Mouse (Mus musculus): ENCODE measurements at regions not wholly inside any gene's neighbourhood (a gene's known extent, or its start where the extent isn't known, plus 50 kb on each side); places are given as distances from the start of the nearest gene placed in this dataset.

- Histone ChIP-seq H3K4me3 (ENCODE audit: low read depth, low read length) (no peak overlapping the region), H3K27ac (ENCODE audit: low read depth, low read length) (no peak overlapping the region), H3K9me3 (ENCODE audit: low read length) (no peaks in the 10 kb centered on the region), H3K9ac (replicated peaks; ENCODE audit: low read length, poor library complexity, severe bottlenecking) (no peak overlapping the region), H3K4me1 (ENCODE audit: insufficient read depth, low read length) (no peaks in the 10 kb centered on the region), H3K27me3 (ENCODE audit: insufficient read depth, low read length) (no peaks in the 10 kb centered on the region), H3K36me3 (ENCODE audit: insufficient read depth, low read length) (no peaks in the 10 kb centered on the region), H3K4me2 (ENCODE audit: low read depth, low read length, poor library complexity, severe bottlenecking) (no peak overlapping the region)
- TF ChIP-seq CTCF (IDR thresholded peaks at IDR 0.05) = no peak
- DNase-seq (ENCODE audit: low spot score) (no peak), ATAC-seq (ENCODE audit: low FRiP score) (no peak)
These were observed 112.2 kb downstream of the Ipo8 start for GRCm38 (mm10) chr6:148719062-148719461.

DNA sequence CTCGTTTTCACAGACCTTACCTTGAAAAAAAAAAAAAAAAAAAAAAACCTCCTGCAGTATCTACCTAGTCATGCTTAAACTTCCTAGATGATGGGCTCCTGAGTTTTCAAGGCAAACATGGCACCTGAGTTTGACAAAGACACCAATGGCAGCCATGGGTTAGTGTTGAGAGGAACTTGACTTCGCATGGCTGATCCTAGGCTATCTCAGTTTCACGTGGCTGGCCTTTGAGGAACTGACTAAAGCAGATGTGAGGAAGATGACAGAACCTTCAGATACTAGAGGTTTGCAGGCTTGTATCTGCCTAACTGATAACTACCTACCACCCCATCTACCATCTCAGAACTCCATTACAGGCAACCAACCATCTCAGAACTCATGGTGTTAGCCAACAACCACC, 120.9 kb downstream of the Ipo8 start:
- H3K36me3 ChIP-seq (ENCODE audit: insufficient read depth, low read length) = no peaks in the 10 kb centered on the region
- DNase-seq (ENCODE audit: low spot score) (no peak), ATAC-seq (ENCODE audit: low FRiP score) (no peak)
- no peaks in the 10 kb centered on the region for H3K27me3 ChIP-seq (ENCODE audit: insufficient read depth, low read length)
- 87% methylated on average over 3 of the region's 3 CpGs for WGBS
- H3K4me3 ChIP-seq (ENCODE audit: low read depth, low read length) = no peak overlapping the region
- TF ChIP-seq CTCF (IDR thresholded peaks at IDR 0.05) = no peak
- H3K27ac ChIP-seq (ENCODE audit: low read depth, low read length) = no peak overlapping the region
- H3K4me1 ChIP-seq (ENCODE audit: insufficient read depth, low read length) = no peaks in the 10 kb centered on the region
- H3K4me2 ChIP-seq (ENCODE audit: low read depth, low read length, poor library complexity, severe bottlenecking) = no peak overlapping the region
- no peaks in the 10 kb centered on the region for H3K9me3 ChIP-seq (ENCODE audit: low read length)
- H3K9ac ChIP-seq (replicated peaks; ENCODE audit: low read length, poor library complexity, severe bottlenecking) = no peak overlapping the region

DNA sequence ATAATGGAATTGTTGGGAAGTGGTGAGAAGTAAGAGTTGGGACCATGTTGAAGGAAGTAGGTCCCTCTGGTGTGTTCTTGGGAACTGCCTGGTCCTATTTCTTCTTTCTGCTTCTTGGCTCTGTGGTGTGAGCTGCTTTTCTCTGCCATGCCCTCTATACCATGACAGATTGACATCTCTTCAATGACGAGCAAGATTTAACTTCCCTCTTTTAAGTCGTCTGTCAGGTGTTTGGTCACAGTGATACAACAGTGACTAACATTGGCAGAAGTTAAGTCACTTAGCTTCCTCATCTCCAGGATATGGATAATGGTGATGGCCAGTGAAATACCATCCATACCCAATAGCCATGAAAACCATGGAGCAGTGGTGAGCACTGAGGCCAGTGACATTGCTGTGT, 122.9 kb downstream of the Ipo8 start:
- no peaks in the 10 kb centered on the region for H3K9me3 ChIP-seq (ENCODE audit: low read length)
- WGBS = 78% methylated on average over 2 of the region's 2 CpGs
- no peaks in the 10 kb centered on the region for H3K27me3 ChIP-seq (ENCODE audit: insufficient read depth, low read length)
- no peak for TF ChIP-seq CTCF (IDR thresholded peaks at IDR 0.05)
- DNase-seq (ENCODE audit: low spot score) (no peak), ATAC-seq (ENCODE audit: low FRiP score) (no peak)
- H3K36me3 ChIP-seq (ENCODE audit: insufficient read depth, low read length) = no peaks in the 10 kb centered on the region
- H3K9ac ChIP-seq (replicated peaks; ENCODE audit: low read length, poor library complexity, severe bottlenecking) = no peak overlapping the region
- no peak overlapping the region for H3K27ac ChIP-seq (ENCODE audit: low read depth, low read length)
- H3K4me3 ChIP-seq (ENCODE audit: low read depth, low read length) = no peak overlapping the region
- H3K4me1 ChIP-seq (ENCODE audit: insufficient read depth, low read length) = no peaks in the 10 kb centered on the region
- H3K4me2 ChIP-seq (ENCODE audit: low read depth, low read length, poor library complexity, severe bottlenecking) = no peak overlapping the region

- peak; percentile 56 for TF ChIP-seq CTCF (IDR thresholded peaks at IDR 0.05)
- DNase-seq (ENCODE audit: low spot score) = peak; percentile 53
- H3K36me3 ChIP-seq (ENCODE audit: insufficient read depth, low read length) = no peaks in the 10 kb centered on the region
- H3K4me3 ChIP-seq (ENCODE audit: low read depth, low read length) = no peak overlapping the region
- no peaks in the 10 kb centered on the region for H3K27me3 ChIP-seq (ENCODE audit: insufficient read depth, low read length)
- H3K27ac ChIP-seq (ENCODE audit: low read depth, low read length) = no peak overlapping the region
- no peaks in the 10 kb centered on the region for H3K9me3 ChIP-seq (ENCODE audit: low read length)
- no peak for ATAC-seq (ENCODE audit: low FRiP score)
- 29% methylated on average over 2 of the region's 2 CpGs for WGBS
- no peaks in the 10 kb centered on the region for H3K4me1 ChIP-seq (ENCODE audit: insufficient read depth, low read length)
- H3K4me2 ChIP-seq (ENCODE audit: low read depth, low read length, poor library complexity, severe bottlenecking) = no peak overlapping the region
- no peak overlapping the region for H3K9ac ChIP-seq (replicated peaks; ENCODE audit: low read length, poor library complexity, severe bottlenecking)
These were observed 125.6 kb downstream of the Ipo8 start for GRCm38 (mm10) chr6:148705711-148706110.

GRCm38 (mm10) chr6:148693329-148693728, 137.9 kb downstream of the Ipo8 start:
- Histone ChIP-seq H3K4me3 (ENCODE audit: low read depth, low read length) (no peak overlapping the region), H3K27me3 (ENCODE audit: insufficient read depth, low read length) (no peaks in the 10 kb centered on the region), H3K27ac (ENCODE audit: low read depth, low read length) (no peak overlapping the region), H3K36me3 (ENCODE audit: insufficient read depth, low read length) (no peaks in the 10 kb centered on the region), H3K4me1 (ENCODE audit: insufficient read depth, low read length) (no peaks in the 10 kb centered on the region), H3K9ac (replicated peaks; ENCODE audit: low read length, poor library complexity, severe bottlenecking) (no peak overlapping the region), H3K4me2 (ENCODE audit: low read depth, low read length, poor library complexity, severe bottlenecking) (no peak overlapping the region), H3K9me3 (ENCODE audit: low read length) (no peaks in the 10 kb centered on the region)
- WGBS = 46% methylated on average over 4 of the region's 4 CpGs
- ATAC-seq (ENCODE audit: low FRiP score) (no peak), DNase-seq (ENCODE audit: low spot score) (no peak)
- no peak for TF ChIP-seq CTCF (IDR thresholded peaks at IDR 0.05)

GRCm38 (mm10) chr6:148687770-148688169, 143.5 kb downstream of the Ipo8 start:
- Histone ChIP-seq H3K27ac (ENCODE audit: low read depth, low read length) (no peak overlapping the region), H3K4me1 (ENCODE audit: insufficient read depth, low read length) (no peaks in the 10 kb centered on the region), H3K9ac (replicated peaks; ENCODE audit: low read length, poor library complexity, severe bottlenecking) (no peak overlapping the region), H3K4me3 (ENCODE audit: low read depth, low read length) (no peak overlapping the region), H3K9me3 (ENCODE audit: low read length) (no peaks in the 10 kb centered on the region), H3K4me2 (ENCODE audit: low read depth, low read length, poor library complexity, severe bottlenecking) (no peak overlapping the region), H3K27me3 (ENCODE audit: insufficient read depth, low read length) (no peaks in the 10 kb centered on the region), H3K36me3 (ENCODE audit: insufficient read depth, low read length) (no peaks in the 10 kb centered on the region)
- TF ChIP-seq CTCF (IDR thresholded peaks at IDR 0.05) = peak; percentile 77
- peak; percentile 67 for DNase-seq (ENCODE audit: low spot score)
- peak; percentile 63; the same call in 1 of the 2 replicates for ATAC-seq (ENCODE audit: low FRiP score)
- 20% methylated on average over 3 of the region's 4 CpGs for WGBS

All from midbrain, postnatal 0 days (tissue).